Mouse (Mus musculus) olfactory bulb, adult 2 months (tissue): ENCODE results near the gene Orm3. TPM values are rescaled to one million over a fixed set of nuclear protein-coding genes. Genes with fewer than 3 reads are reported as not detected.

ENCODE experiments used
- H3K27ac ChIP-seq: fragments of 200-500 bp; 2 replicates; pipeline ENCODE4 v1.5.1; 2012; ENCODE audit warnings: low read depth, low read length; ENCODE audit not compliant: insufficient read depth
- H3K4me1 ChIP-seq: fragments of 200-500 bp; 2 replicates; pipeline ENCODE4 v1.6.1; 2012; ENCODE audit warnings: low read length; ENCODE audit not compliant: control insufficient read depth, insufficient read depth
- H3K4me3 ChIP-seq: fragments of 200-500 bp; 2 replicates; pipeline ENCODE4 v1.5.1; 2012; ENCODE audit warnings: mild to moderate bottlenecking, low read depth, low read length, moderate library complexity; ENCODE audit not compliant: insufficient read depth
- CTCF ChIP-seq: fragments of 200-500 bp; IDR thresholded peaks from 2 replicates; pipeline ENCODE4 v1.5.1; 2012; ENCODE audit warnings: low read depth, mild to moderate bottlenecking, low read length, moderate library complexity; ENCODE audit not compliant: insufficient read depth
- POLR2A ChIP-seq: fragments of 200-500 bp; IDR thresholded peaks from 2 replicates; pipeline ENCODE4 v1.6.1; 2012; ENCODE audit warnings: mild to moderate bottlenecking, low read depth, low read length, moderate library complexity; ENCODE audit not compliant: insufficient read depth
- WGBS: fragments of 180-500 bp; shearing (Covaris S2); methylation state at CpG from one replicate; pipeline ENCODE4 v1.1.7; 2018; 5-methylcytosine and 5-hydroxymethylcytosine counted together
- polyA plus RNA-seq: library from polyadenylated mRNA; stranded (reverse); fragments of >200 nt; gene quantifications from 2 replicates; pipeline ENCODE4 v1.2.4, GENCODE M21; 2012; ENCODE audit warnings: low replicate concordance; ENCODE audit not compliant: missing spikeins, insufficient read depth, insufficient read length

The Orm3 gene
- polyA plus RNA-seq, 1 experiment: not detected

DNA sequence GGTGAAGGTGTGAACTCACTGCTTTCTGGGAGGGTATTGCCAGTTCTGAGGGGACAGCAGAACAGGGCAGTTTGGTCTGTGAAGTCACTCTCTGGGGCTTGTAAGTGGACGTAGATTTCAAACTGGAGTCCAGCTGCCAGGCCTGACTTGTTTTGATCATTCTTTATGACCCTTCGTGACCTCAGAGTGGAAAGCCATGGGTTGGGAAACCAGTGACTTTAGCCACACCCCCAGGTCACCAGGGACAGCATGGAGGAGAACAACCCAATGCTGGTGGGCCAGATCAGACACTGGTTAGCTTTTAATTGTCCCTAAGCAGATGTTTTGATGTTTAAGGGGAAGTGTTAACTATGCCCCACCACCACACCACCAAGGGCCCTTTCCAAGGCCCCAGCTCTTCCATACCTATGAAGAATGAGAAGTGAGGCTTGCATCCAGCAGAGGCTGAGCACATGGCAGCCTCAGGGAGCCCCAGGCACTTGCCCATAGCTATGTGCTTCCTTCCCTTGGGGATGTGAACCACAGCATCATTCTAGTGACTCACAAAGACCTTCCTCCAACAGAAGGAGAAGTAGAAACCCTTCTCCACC, 1.1 kb downstream of the Orm3 start:
- no peak overlapping the region for H3K27ac ChIP-seq
- 86% methylated on average over 2 of the region's 2 CpGs for WGBS
- H3K4me1 ChIP-seq: peaks cover 8% of the 10 kb centered on the region; the same call in 1 of the 2 replicates
- TF ChIP-seq POLR2A (no peak), CTCF (no peak)
- no peak overlapping the region for H3K4me3 ChIP-seq

DNA sequence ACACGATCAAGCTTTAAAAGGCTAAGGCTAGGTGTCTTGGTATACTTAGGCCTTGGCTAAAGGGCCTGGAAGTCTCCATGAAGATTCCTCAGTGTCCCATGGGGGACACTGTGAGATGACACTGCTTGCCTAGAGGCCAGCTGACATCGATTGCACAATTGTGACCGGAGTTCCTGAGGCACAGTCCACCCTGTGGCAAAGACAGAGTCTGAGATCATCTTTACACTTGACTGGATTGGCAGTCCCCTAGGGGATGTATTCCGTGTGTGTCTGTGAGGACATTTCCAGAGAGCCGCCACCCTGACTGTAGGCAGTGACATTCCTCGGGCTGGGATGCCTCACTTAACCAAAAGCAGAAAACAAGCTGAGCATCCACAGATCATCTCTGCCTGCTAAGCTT, 3.9 kb downstream of the Orm3 start:
- TF ChIP-seq POLR2A (no peak), CTCF (no peak)
- peaks cover 8% of the 10 kb centered on the region; the same call in 1 of the 2 replicates for H3K4me1 ChIP-seq
- H3K4me3 ChIP-seq: no peak overlapping the region
- 83% methylated on average over 6 of the region's 6 CpGs for WGBS
- no peak overlapping the region for H3K27ac ChIP-seq

DNA sequence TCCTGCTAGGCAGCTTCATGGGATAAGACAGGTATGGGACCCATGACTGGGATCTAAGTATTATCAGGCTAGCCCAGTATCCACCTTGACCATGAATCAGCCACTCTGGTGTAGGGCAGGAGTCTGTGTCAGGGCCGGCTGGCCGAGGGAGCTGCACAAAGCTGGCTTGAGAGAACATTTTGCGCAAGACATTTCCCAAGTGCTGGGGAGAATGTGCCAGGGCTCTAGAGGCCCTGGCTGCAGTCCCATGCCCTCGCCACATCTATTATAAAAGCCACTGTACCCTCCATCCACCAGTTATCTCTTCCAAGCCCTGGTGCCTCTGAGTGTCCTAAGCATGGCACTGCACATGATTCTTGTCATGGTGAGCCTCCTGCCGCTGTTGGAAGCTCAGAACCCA, 6.2 kb downstream of the Orm3 start, which contains the start of gene Orm2:
Gene Orm2, plus strand, starts transcription at position 300 of the 400 bp plus-strand sequence.
- H3K4me1 ChIP-seq: no peaks in the 10 kb centered on the region
- TF ChIP-seq POLR2A (no peak), CTCF (no peak)
- WGBS: 75% methylated on average over 5 of the region's 5 CpGs

DNA sequence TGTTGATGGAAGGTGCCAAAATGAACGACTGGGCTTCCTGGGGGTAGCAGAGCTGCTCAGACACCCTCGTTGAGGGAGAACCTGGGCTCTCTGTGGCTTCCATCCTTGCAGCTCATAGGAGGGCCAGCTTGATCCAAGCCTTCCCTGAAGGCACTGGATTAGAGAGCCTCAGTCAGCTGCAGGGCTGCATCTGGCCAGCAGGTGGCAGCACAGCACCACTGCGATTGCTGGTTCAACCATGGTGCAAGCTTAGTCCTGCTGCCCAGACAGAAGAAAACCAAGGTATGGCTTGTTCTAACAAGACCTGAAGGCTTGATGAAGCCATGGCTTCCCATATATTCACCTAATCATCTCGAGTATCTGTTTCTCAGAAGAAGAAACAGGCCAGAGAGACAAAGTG, 12.6 kb downstream of the Orm3 start:
- H3K4me3 ChIP-seq: no peak overlapping the region
- 18% methylated on average over 4 of the region's 4 CpGs for WGBS
- H3K27ac ChIP-seq: no peak overlapping the region
- peak; percentile 98 for TF ChIP-seq CTCF
- no peak for TF ChIP-seq POLR2A
- no peaks in the 10 kb centered on the region for H3K4me1 ChIP-seq

More for the DNA sequence above, 6.2 kb downstream of the Orm3 start, which contains the start of gene Orm2:
- no peak within 1 kb of the TSS for H3K27ac ChIP-seq
- H3K4me3 ChIP-seq: no peak within 1 kb of the TSS

DNA sequence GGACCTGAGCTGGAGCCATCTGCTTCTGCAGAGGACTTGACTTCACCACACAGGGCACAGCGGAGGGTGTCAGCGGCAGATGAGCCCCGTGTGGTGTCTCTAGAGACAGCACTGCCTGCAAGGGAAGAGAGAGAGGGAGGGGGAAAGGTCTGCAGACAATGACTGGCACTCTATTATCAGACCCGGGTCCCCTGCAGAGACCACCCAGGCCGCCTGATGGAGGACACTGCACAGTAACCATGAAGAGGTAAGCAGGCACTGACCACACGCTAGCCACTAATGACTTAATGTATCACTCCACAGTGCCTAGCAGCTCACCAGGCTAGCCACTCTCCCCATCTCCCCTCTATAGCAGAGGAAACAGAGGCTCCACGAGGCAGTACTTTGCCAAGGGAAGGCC, 14.9 kb downstream of the Orm3 start:
- H3K4me1 ChIP-seq: no peaks in the 10 kb centered on the region
- WGBS: 69% methylated on average over 7 of the region's 7 CpGs
- TF ChIP-seq CTCF (no peak), POLR2A (no peak)
- no peak overlapping the region for H3K4me3 ChIP-seq
- H3K27ac ChIP-seq: no peak overlapping the region

DNA sequence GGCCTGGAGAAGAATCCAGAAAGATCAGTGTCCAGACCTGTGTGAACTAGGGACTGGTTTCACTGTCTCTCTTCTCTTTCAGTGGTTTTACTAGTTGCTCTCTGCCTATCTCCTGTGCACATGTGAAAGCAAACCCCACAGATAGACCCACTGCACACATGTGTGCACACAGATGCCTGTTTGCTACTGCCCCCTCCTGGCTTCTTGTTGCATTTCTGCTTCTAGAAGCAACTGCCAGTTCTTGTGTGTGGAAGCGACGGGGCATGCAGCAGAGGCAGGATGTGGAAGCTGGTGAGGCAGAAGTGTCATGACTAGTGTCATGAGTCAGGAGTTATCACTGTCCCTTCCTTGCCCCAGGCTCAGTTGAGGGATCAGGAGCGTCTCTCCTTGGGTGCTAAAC, 15.9 kb downstream of the Orm3 start:
- 85% methylated on average over 3 of the region's 3 CpGs for WGBS
- TF ChIP-seq CTCF (no peak), POLR2A (no peak)
- no peak overlapping the region for H3K4me3 ChIP-seq
- no peak overlapping the region for H3K27ac ChIP-seq
- no peaks in the 10 kb centered on the region for H3K4me1 ChIP-seq

DNA sequence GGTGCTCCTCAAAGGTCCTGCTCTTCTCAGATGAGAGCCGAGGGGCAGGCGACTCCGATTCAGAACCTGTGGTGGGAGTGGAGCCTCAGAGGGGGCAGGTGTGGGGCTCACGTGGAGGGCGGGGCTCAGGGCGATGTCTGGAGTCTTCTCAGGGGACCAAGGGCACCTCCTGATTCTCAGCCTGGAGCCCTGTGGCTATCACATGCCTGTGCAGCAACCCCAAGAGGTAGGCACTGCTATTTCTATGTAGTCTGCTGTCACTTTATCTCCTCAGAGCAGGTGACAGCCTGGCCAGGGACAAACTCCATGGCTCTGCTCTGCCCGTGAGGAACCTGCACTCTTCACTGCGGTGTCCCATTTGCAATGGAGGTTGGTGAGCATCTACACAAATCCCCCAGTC, 17.4 kb downstream of the Orm3 start:
- WGBS: 94% methylated on average over 8 of the region's 8 CpGs
- no peak for TF ChIP-seq CTCF
- TF ChIP-seq POLR2A: no peak
- Histone ChIP-seq H3K4me3 (no peak overlapping the region), H3K27ac (no peak overlapping the region), H3K4me1 (no peaks in the 10 kb centered on the region)

DNA sequence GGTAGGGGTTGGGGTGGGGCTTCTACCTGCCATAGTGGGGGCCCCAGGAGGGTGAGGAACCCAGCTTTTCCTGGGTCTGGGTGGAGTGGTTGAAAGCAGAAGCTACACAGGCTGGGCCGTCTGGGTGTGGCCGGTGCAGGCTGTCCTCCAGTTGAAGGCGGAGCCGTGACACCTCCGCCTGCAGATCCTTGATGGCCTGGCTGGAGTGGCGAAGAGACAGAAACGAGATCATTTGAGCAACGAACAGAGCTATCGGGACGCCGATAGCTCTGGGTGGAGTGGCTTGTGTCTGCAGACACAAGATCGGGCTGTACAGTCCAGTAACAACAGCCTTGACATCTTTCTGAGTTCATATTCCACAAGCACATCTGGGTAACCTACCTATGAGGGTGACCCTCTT, 18.4 kb downstream of the Orm3 start:
- no peak overlapping the region for H3K27ac ChIP-seq
- WGBS: 93% methylated on average over 12 of the region's 12 CpGs
- no peaks in the 10 kb centered on the region for H3K4me1 ChIP-seq
- H3K4me3 ChIP-seq: no peak overlapping the region
- TF ChIP-seq CTCF (no peak), POLR2A (no peak)

DNA sequence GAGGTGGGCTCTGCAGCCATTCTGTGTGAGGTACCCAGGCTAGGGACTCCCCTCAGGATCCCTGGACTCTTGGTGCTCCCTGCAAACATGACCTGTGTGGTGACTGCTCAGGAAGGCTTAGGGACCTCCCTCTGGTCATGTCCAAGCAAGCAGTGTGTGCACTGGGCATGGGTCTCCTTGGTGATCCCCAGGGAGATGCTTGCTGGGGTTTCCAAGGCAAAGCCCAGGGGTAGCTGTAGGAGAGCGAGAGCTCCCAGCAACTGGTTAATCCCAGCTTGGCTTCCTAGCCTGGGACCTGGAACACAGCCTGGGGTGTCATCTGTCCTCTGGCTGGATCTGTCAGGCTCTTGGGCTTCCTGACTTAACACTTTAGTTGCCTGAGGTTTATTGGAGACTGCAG, 19.4 kb downstream of the Orm3 start:
- TF ChIP-seq CTCF (no peak), POLR2A (no peak)
- no peaks in the 10 kb centered on the region for H3K4me1 ChIP-seq
- 91% methylated on average over 1 of the region's 1 CpGs for WGBS

DNA sequence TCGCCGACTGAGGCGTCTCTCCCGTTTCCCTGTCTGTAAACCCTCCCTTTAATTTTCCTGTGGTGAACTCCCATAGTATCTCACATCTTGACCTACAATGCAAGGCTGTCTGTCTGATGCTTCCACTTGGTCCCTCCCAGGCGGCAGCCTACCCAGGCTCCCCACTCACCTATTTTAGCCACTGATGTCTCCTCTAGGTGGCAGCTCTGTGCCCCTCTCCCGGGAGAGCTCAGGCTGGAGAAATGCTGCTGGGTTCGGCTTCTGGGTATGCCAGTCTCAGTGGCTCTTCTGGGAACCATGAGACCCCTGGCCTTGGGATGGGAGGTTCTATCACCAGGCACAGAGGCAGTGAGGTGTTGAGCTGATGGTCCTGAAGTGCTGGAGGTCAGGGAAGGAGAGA, 21.5 kb downstream of the Orm3 start:
- Histone ChIP-seq H3K4me3 (no peak overlapping the region), H3K4me1 (no peaks in the 10 kb centered on the region), H3K27ac (no peak overlapping the region)
- TF ChIP-seq CTCF: no peak
- no peak for TF ChIP-seq POLR2A
- WGBS: 77% methylated on average over 7 of the region's 7 CpGs

More for the DNA sequence above, 19.4 kb downstream of the Orm3 start:
- H3K27ac ChIP-seq: no peak overlapping the region
- no peak overlapping the region for H3K4me3 ChIP-seq
